Mouse (Mus musculus): ENCODE results near the gene Myo15b. TPM values are rescaled to one million over a fixed set of nuclear protein-coding genes. Genes with fewer than 3 reads are reported as not detected.

Myo15b gene
- polyA plus RNA-seq, 1 experiment from 2014 or later, result 0.16 TPM

DNA sequence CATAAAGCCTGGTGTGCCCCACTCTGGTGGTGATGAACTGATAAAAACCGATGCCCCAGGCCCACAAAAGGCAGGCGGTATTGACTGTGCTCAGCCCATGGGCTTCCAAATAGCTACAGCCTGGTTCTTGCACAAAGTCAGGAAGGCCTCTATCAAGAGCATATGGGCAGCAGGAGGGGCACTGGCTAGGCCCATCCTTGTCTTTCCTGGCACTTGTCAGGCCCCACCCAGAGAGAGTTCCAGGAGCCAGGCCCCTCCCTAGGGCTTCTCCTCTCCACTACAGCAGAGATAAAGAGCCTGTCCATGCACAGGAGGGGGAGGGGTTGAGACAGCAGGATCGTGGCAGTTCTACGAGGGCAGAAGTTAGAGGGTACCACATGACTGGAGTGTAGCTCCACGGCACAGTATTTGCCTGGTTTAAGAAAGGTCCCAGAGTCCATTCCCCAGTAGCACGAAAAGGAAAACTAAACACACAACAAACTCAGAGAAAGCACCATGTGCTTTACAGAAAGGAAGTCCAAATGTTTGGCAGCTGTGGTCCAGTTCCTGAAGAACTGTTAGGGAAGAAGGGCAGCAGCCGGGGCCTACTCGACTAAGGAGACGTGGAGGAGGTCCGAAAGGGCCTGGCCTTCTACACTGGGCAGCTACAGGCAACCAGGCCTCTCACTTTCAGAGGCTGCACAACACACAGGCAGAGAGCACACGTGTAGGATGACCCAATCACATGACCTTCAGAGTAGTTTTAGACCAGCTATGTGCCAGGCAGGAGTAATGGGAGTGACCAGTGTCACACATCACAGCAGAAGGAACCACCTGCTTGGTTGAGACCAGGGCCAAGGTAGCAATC, 45.4 kb downstream of the Myo15b start:
- H3K27me3 ChIP-seq (replicated peaks; ENCODE audit: control insufficient read depth, insufficient read depth, low read length), result no peaks in the 10 kb centered on the region
- H3K9me3 ChIP-seq (ENCODE audit: control insufficient read depth, low read length), result no peaks in the 10 kb centered on the region
- H3K4me1 ChIP-seq (ENCODE audit: control insufficient read depth, insufficient read depth, low read depth, low read length), result peaks cover 4% of the 10 kb centered on the region; the same call in 1 of the 2 replicates
- H3K4me3 ChIP-seq (ENCODE audit: low read length), result no peak overlapping the region
- ATAC-seq, result no peak
- H3K36me3 ChIP-seq (ENCODE audit: control insufficient read depth, insufficient read depth, low read length), result no peaks in the 10 kb centered on the region
- no peak overlapping the region for H3K9ac ChIP-seq (ENCODE audit: low read depth, low read length)
- 77% methylated on average over 11 of the region's 11 CpGs for WGBS
- H3K4me2 ChIP-seq (ENCODE audit: low read length), result no peak overlapping the region
- no peak overlapping the region for H3K27ac ChIP-seq (ENCODE audit: low read depth, low read length)

DNA sequence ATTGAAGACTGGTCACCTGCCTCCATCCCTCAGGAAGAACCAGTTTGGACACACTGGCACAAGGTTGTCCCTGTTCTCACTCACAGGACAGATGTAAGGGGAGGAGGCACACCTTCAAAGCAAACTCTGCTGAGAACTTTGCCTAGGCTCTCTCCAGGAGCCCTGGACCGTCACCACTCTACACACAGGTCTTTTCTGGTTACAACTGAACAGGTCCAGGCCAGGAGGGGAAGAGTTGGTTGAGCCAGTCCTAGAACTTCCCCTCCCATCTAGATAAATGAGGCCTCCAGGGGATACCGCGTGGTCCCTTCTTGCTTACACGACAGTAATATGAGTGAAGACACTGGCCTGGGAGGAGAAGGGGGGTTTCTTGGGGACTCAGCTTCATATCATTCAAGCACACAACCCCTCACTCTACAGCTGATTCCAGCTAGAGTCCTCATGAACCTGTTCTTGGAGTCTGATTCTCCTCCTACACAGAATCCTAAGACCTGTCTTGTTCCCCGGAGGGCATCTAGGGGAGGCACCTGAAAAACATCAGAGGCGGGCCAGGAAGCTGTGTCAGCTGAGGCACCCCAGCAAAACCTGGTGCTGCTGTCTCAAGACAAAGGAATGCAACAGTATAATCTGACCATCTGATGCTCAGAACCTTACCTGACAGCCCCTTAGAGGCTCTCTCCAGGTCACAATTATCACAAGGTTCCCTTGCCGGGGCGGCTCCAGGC, 46.2 kb downstream of the Myo15b start:
- no peak for ATAC-seq
- no peak overlapping the region for H3K4me3 ChIP-seq (ENCODE audit: low read length)
- no peaks in the 10 kb centered on the region for H3K27me3 ChIP-seq (replicated peaks; ENCODE audit: control insufficient read depth, insufficient read depth, low read length)
- 84% methylated on average over 8 of the region's 8 CpGs for WGBS
- no peak overlapping the region for H3K27ac ChIP-seq (ENCODE audit: low read depth, low read length)
- no peaks in the 10 kb centered on the region for H3K36me3 ChIP-seq (ENCODE audit: control insufficient read depth, insufficient read depth, low read length)
- no peak overlapping the region for H3K9ac ChIP-seq (ENCODE audit: low read depth, low read length)
- no peak overlapping the region for H3K4me2 ChIP-seq (ENCODE audit: low read length)
- H3K9me3 ChIP-seq (ENCODE audit: control insufficient read depth, low read length), result no peaks in the 10 kb centered on the region
- H3K4me1 ChIP-seq (ENCODE audit: control insufficient read depth, insufficient read depth, low read depth, low read length), result peaks cover 4% of the 10 kb centered on the region; the same call in 1 of the 2 replicates

DNA sequence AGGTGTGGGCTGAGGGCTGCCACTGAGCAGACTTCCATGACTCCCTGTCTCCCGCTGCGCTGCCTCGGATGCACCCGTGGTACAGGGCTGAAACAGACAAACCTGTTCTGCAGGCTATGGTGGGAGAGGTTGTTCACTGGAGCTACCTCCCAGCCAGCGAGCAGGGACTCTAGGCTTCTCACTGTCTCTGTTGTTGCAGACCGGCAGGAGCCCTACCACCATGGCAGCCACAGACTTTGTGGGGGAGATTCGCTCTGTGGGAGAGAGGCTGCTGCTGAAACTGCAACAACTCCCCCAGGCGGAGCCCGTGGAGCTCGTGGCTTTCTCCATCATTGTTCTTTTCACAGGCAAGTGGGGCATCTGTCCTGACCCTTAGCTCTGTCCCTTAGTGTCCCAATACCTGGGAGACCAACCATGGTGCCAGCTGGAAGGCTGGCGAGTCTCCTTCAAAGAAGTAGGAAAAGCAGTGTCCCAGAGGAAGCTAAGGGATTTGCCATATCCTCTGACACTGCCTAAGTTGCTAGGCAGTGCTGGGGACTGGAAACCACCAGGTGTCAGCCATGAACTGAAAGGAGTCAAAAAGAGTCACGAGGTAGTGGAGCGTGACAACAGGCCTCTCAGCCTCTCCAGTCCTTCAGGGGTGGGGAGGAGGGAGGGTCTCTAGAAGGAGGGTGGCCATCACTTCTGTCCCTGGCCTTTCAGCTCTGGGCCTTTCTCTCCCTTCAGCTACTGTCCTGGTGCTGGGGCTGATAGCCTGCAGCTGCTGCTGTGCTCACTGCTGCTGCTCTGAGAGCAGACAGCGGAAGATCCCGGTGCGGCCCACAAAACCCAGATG, 47.0 kb downstream of the Myo15b start:
- WGBS, result 47% methylated on average over 16 of the region's 16 CpGs
- Histone ChIP-seq H3K36me3 (ENCODE audit: control insufficient read depth, insufficient read depth, low read length) (no peaks in the 10 kb centered on the region), H3K9ac (ENCODE audit: low read depth, low read length) (no peak overlapping the region), H3K27ac (ENCODE audit: low read depth, low read length) (no peak overlapping the region), H3K4me3 (ENCODE audit: low read length) (no peak overlapping the region), H3K27me3 (replicated peaks; ENCODE audit: control insufficient read depth, insufficient read depth, low read length) (no peaks in the 10 kb centered on the region), H3K9me3 (ENCODE audit: control insufficient read depth, low read length) (no peaks in the 10 kb centered on the region), H3K4me2 (ENCODE audit: low read length) (no peak overlapping the region), H3K4me1 (ENCODE audit: control insufficient read depth, insufficient read depth, low read depth, low read length) (peaks cover under 1% of the 10 kb centered on the region; the same call in 1 of the 2 replicates)
- ATAC-seq, result no peak

DNA sequence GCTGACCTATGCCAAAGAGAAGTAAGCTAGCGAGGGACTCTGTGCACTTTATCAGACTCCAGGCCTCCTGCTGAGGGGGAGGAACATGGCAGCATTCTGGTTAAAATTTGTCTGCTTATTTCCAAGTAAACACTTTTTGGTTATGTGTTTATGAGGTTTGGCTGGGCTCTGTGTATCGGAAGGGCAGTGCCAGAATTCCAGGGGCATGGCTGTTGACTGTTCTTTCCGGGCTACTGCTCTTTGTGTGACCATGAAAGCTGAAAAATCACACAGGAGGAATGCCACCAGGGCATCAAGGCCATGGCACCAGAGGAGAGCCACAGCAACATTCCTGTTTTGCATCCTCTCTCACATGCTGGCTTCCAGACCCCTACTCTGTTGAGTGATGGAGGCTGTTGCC, 47.9 kb downstream of the Myo15b start:
- ATAC-seq, result no peak
- WGBS, result 69% methylated on average over 3 of the region's 3 CpGs
- Histone ChIP-seq H3K9me3 (ENCODE audit: control insufficient read depth, low read length) (no peaks in the 10 kb centered on the region), H3K9ac (ENCODE audit: low read depth, low read length) (no peak overlapping the region), H3K4me1 (ENCODE audit: control insufficient read depth, insufficient read depth, low read depth, low read length) (no peaks in the 10 kb centered on the region), H3K36me3 (ENCODE audit: control insufficient read depth, insufficient read depth, low read length) (no peaks in the 10 kb centered on the region), H3K4me3 (ENCODE audit: low read length) (no peak overlapping the region), H3K27me3 (replicated peaks; ENCODE audit: control insufficient read depth, insufficient read depth, low read length) (no peaks in the 10 kb centered on the region), H3K4me2 (ENCODE audit: low read length) (no peak overlapping the region), H3K27ac (ENCODE audit: low read depth, low read length) (no peak overlapping the region)

DNA sequence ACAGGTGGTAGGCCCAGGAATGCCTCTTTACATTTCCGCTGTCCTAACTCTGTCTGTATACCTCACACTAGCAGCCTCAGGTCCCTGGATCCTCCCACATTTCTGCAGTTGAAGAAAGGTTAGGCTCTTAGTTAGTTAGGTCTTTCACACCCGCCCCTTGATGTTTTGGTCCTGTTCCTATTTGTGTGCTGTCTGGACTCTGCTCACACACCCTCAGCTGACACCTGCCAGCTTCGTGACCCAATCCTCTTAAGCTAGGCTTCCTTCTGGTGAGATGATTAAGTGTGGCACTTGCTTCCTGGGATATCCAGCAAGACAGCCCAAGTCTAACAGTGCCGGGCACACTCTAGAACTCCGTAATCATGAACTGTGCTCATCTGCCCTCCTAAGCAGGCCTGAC, 48.3 kb downstream of the Myo15b start:
- Histone ChIP-seq H3K4me3 (ENCODE audit: low read length) (no peak overlapping the region), H3K27ac (ENCODE audit: low read depth, low read length) (no peak overlapping the region), H3K4me2 (ENCODE audit: low read length) (no peak overlapping the region), H3K4me1 (ENCODE audit: control insufficient read depth, insufficient read depth, low read depth, low read length) (no peaks in the 10 kb centered on the region), H3K36me3 (ENCODE audit: control insufficient read depth, insufficient read depth, low read length) (no peaks in the 10 kb centered on the region), H3K9ac (ENCODE audit: low read depth, low read length) (no peak overlapping the region), H3K9me3 (ENCODE audit: control insufficient read depth, low read length) (no peaks in the 10 kb centered on the region), H3K27me3 (replicated peaks; ENCODE audit: control insufficient read depth, insufficient read depth, low read length) (no peaks in the 10 kb centered on the region)
- no peak for ATAC-seq
- WGBS, result 95% methylated on average over 5 of the region's 5 CpGs

DNA sequence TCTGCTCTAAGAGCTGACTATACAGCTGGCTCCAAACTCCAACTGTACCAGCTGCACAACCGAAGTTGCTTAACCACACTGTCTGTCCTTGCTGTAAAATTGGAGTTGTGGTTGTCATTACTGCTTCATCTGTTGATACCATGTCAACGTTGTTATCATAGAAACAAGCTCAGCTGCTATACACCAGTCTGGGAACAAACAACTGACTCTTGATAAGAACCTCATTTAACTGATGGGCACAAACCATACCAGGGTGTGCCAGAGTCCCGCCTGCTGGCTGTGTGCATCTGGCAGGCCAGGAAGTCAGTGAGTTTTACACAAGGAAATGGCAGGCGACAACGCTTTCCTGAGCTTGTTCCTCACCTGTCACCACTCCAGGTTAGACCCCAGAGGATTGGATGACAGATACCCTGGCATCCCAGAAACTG, 52.9 kb downstream of the Myo15b start:
- H3K4me3 ChIP-seq (ENCODE audit: low read length), result no peak overlapping the region
- no peak for ATAC-seq
- WGBS, result 97% methylated on average over 5 of the region's 5 CpGs
- H3K9me3 ChIP-seq (ENCODE audit: control insufficient read depth, low read length), result no peaks in the 10 kb centered on the region
- H3K9ac ChIP-seq (ENCODE audit: low read depth, low read length), result no peak overlapping the region
- no peaks in the 10 kb centered on the region for H3K4me1 ChIP-seq (ENCODE audit: control insufficient read depth, insufficient read depth, low read depth, low read length)
- no peaks in the 10 kb centered on the region for H3K27me3 ChIP-seq (replicated peaks; ENCODE audit: control insufficient read depth, insufficient read depth, low read length)
- no peak overlapping the region for H3K27ac ChIP-seq (ENCODE audit: low read depth, low read length)
- peaks cover 3% of the 10 kb centered on the region for H3K36me3 ChIP-seq (ENCODE audit: control insufficient read depth, insufficient read depth, low read length)
- H3K4me2 ChIP-seq (ENCODE audit: low read length), result no peak overlapping the region

DNA sequence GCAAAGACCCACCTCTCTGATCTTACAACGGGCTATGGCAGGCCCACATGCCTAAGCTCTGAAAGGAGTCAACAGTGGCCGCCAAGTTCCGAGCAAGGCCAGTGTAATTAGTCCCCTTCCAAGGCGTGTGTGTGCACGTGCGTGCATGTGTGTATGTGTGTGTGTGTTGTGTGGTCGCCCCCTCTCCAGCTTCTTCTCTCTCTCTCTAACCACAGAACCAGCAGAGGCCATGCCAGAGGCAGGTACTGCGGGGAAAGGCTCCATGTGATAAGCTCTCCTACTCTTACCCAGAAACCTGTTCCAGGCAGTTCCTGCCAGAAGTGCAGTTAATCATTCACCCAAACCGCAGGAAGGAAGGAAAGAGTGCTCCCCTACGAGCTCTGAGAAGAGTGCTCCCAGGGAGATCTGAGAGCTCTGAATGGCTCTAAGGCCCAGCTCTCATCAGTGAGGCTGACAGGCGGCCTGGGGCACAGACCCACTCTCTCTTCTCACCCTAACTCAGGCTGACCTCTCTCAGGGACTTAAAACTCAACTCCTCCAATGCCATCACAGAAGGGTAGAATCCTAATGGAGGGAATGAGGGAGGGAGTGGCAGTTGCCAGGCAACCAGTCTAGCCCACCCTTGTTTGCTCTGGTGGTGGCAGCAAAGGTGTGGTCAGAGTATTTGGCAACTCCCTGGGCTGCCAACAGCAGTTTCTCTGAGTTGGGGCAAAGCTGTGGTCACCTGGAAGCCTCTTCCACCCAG, 53.6 kb downstream of the Myo15b start, which contains the start of gene Smim6:
TSS of gene Smim6 (plus strand) at position 386 of the 745 bp plus-strand sequence.
- WGBS, result 80% methylated on average over 11 of the region's 11 CpGs
- ATAC-seq, result no peak

DNA sequence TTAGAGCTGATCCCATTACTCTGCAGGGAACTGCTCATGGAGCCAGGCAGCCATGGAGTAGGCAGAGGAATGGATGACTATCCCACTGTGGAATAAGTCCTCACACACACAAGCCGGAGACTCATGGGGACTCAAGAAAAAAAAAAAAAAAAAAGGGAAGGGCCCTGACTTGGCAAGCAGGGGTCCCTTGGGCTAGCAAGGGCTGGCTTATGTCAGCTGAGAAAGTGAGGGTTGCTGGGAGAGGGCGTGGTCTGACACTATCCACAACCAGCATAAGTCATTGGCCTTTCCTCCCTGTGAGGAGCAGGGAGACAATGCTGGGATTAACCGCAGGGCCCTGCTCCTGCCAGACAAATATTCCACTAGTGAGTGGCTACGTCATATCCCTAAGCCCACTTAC, 58.4 kb downstream of the Myo15b start:
- Histone ChIP-seq H3K9me3 (ENCODE audit: control insufficient read depth, low read length) (no peaks in the 10 kb centered on the region), H3K36me3 (ENCODE audit: control insufficient read depth, insufficient read depth, low read length) (peaks cover 5% of the 10 kb centered on the region), H3K4me1 (ENCODE audit: control insufficient read depth, insufficient read depth, low read depth, low read length) (no peaks in the 10 kb centered on the region), H3K27ac (ENCODE audit: low read depth, low read length) (no peak overlapping the region), H3K4me2 (ENCODE audit: low read length) (no peak overlapping the region), H3K27me3 (replicated peaks; ENCODE audit: control insufficient read depth, insufficient read depth, low read length) (no peaks in the 10 kb centered on the region), H3K9ac (ENCODE audit: low read depth, low read length) (no peak overlapping the region), H3K4me3 (ENCODE audit: low read length) (no peak overlapping the region)
- 91% methylated on average over 4 of the region's 4 CpGs for WGBS
- no peak for ATAC-seq

More for the DNA sequence above, 53.6 kb downstream of the Myo15b start, which contains the start of gene Smim6:
- Histone ChIP-seq H3K4me1 (ENCODE audit: control insufficient read depth, insufficient read depth, low read depth, low read length) (no peaks in the 10 kb centered on the region), H3K36me3 (ENCODE audit: control insufficient read depth, insufficient read depth, low read length) (peaks cover 4% of the 10 kb centered on the region), H3K9ac (ENCODE audit: low read depth, low read length) (no peak within 1 kb of the TSS), H3K27ac (ENCODE audit: low read depth, low read length) (no peak within 1 kb of the TSS), H3K9me3 (ENCODE audit: control insufficient read depth, low read length) (no peaks in the 10 kb centered on the region), H3K4me3 (ENCODE audit: low read length) (no peak within 1 kb of the TSS), H3K27me3 (replicated peaks; ENCODE audit: control insufficient read depth, insufficient read depth, low read length) (no peaks in the 10 kb centered on the region), H3K4me2 (ENCODE audit: low read length) (no peak within 1 kb of the TSS)

All from hindbrain, embryonic 16.5 days (tissue).